Mouse (Mus musculus) intestine, embryonic 15.5 days (tissue): ENCODE data around the gene Ciita. TPM values are rescaled to one million over a fixed set of nuclear protein-coding genes. Genes with fewer than 3 reads are reported as not detected.

Experiments
- ATAC-seq: fragments of 200-750 bp; cut with Nextera tagmentation; 2 replicates; pipeline ENCODE4 v1.8.0; 2017; ENCODE audit warnings: moderate TSS enrichment, moderate library complexity
- H3K27ac ChIP-seq: fragments of 300-500 bp; sonication (generic); 2 replicates; pipeline ENCODE4 v1.5.1; 2015; ENCODE audit warnings: mild to moderate bottlenecking, inconsistent platforms
- H3K27me3 ChIP-seq: fragments of 300-500 bp; sonication (generic); replicated peaks from 2 replicates; pipeline ENCODE4 v1.6.1; 2015; ENCODE audit warnings: inconsistent platforms
- H3K36me3 ChIP-seq: fragments of 300-500 bp; sonication (generic); 2 replicates; pipeline ENCODE4 v1.6.1; 2015; ENCODE audit warnings: inconsistent platforms
- H3K4me1 ChIP-seq: fragments of 300-500 bp; sonication (generic); replicated peaks from 2 replicates; pipeline ENCODE4 v1.6.1; 2015; ENCODE audit warnings: inconsistent platforms
- H3K4me2 ChIP-seq: fragments of 300-500 bp; sonication (generic); replicated peaks from 2 replicates; pipeline ENCODE4 v1.6.1; 2015; ENCODE audit warnings: mild to moderate bottlenecking, inconsistent platforms
- H3K4me3 ChIP-seq: fragments of 300-500 bp; sonication (generic); replicated peaks from 2 replicates; pipeline ENCODE4 v1.5.1; 2015; ENCODE audit warnings: inconsistent platforms
- H3K9ac ChIP-seq: fragments of 300-500 bp; sonication (generic); 2 replicates; pipeline ENCODE4 v1.6.1; 2015; ENCODE audit warnings: inconsistent platforms
- H3K9me3 ChIP-seq: fragments of 300-500 bp; sonication (generic); 2 replicates; pipeline ENCODE4 v1.6.1; 2016; ENCODE audit warnings: inconsistent platforms
- WGBS: fragments of 180-500 bp; shearing (Covaris S2); methylation state at CpG from one replicate; pipeline ENCODE4 v1.1.7; 2015; 5-methylcytosine and 5-hydroxymethylcytosine counted together
- polyA plus RNA-seq: library from polyadenylated mRNA; unstranded; fragments of >200 nt; fragmentation: Nextera tagmentation; extraction: Ambion mirVana; gene quantifications from 2 replicates; pipeline ENCODE4 v1.2.1, GENCODE M21; 2015

The Ciita gene
- 0.37 and 0.41 TPM in 2 replicates for polyA plus RNA-seq

- H3K9me3 ChIP-seq = no peaks in the 10 kb centered on the region
- H3K9ac ChIP-seq = no peak within 1 kb of the TSS
- no peak within 1 kb of the TSS for H3K4me3 ChIP-seq
- no peak within 1 kb of the TSS for H3K4me2 ChIP-seq
- no peak within 1 kb of the TSS for H3K27ac ChIP-seq
- no peaks in the 10 kb centered on the region for H3K27me3 ChIP-seq
- WGBS = 80% methylated on average over 5 of the region's 5 CpGs
- no peaks in the 10 kb centered on the region for H3K4me1 ChIP-seq
- no peak for ATAC-seq
- H3K36me3 ChIP-seq = no peaks in the 10 kb centered on the region
Observed at GRCm38 (mm10) chr16:10479857-10480256, at the start of gene Ciita. Gene Ciita, plus strand, starts transcription at chr16:10480059.

DNA sequence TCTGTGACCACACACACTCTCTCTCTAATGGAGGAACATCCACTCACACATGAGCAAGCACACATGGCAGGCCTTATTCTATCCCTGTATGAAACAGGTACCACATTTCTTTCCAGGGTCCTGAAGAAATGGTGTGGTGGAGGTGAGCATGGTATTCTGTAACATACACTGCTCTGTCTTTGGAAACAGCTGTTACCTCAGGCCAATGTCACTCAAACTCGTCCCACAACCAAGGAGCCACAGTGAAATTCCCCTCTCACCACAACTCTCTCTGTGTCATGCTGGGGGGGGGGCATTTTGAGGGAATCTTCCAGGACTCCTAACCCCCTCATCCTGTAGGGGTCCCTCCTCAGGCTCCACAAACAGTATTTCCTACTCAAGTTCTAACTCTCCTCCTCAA lies 47.9 kb upstream of the Ciita start:
- no peak overlapping the region for H3K9ac ChIP-seq
- 83% methylated on average over 1 of the region's 1 CpGs for WGBS
- no peak overlapping the region for H3K4me2 ChIP-seq
- H3K9me3 ChIP-seq = no peaks in the 10 kb centered on the region
- H3K27ac ChIP-seq = no peak overlapping the region
- ATAC-seq = no peak
- H3K4me1 ChIP-seq = no peaks in the 10 kb centered on the region
- no peak overlapping the region for H3K4me3 ChIP-seq
- H3K27me3 ChIP-seq = no peaks in the 10 kb centered on the region
- no peaks in the 10 kb centered on the region for H3K36me3 ChIP-seq

GRCm38 (mm10) chr16:10432387-10432786 lies 47.5 kb upstream of the Ciita start:
- no peak overlapping the region for H3K27ac ChIP-seq
- H3K4me2 ChIP-seq = no peak overlapping the region
- no peaks in the 10 kb centered on the region for H3K9me3 ChIP-seq
- no peaks in the 10 kb centered on the region for H3K4me1 ChIP-seq
- H3K36me3 ChIP-seq = no peaks in the 10 kb centered on the region
- WGBS = 79% methylated on average over 4 of the region's 4 CpGs
- no peak overlapping the region for H3K9ac ChIP-seq
- no peak overlapping the region for H3K4me3 ChIP-seq
- no peaks in the 10 kb centered on the region for H3K27me3 ChIP-seq
- ATAC-seq = no peak

DNA sequence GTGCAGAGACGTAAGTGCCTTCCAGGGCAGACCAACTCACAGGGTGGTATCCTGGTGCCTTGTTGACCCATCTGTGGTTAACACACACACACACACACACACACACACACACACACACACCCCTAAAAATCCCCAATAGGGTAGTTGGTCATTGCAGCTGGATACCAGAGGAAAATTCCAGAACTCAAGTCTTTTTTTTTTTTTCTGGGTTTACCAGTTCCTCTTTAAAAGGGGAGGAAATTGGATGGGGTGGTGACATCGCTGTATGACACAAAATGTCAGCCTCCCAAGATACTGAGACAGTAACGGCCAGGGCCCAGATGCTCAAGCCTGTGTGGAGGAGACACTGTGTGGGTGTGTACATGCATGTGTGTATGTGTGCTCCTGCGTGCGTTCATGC lies 46.5 kb upstream of the Ciita start:
- Histone ChIP-seq H3K36me3 (no peaks in the 10 kb centered on the region), H3K27me3 (no peaks in the 10 kb centered on the region), H3K9ac (no peak overlapping the region), H3K4me1 (no peaks in the 10 kb centered on the region), H3K9me3 (no peaks in the 10 kb centered on the region), H3K27ac (no peak overlapping the region), H3K4me2 (no peak overlapping the region), H3K4me3 (no peak overlapping the region)
- WGBS = 86% methylated on average over 5 of the region's 5 CpGs
- ATAC-seq = no peak

GRCm38 (mm10) chr16:10436166-10436565 lies 43.7 kb upstream of the Ciita start:
- H3K27me3 ChIP-seq = no peaks in the 10 kb centered on the region
- 76% methylated on average over 6 of the region's 6 CpGs for WGBS

GRCm38 (mm10) chr16:10438055-10438454 lies 41.8 kb upstream of the Ciita start:
- Histone ChIP-seq H3K36me3 (no peaks in the 10 kb centered on the region), H3K9ac (no peak overlapping the region), H3K27ac (no peak overlapping the region), H3K4me3 (no peak overlapping the region), H3K27me3 (no peaks in the 10 kb centered on the region), H3K4me2 (no peak overlapping the region), H3K4me1 (no peaks in the 10 kb centered on the region), H3K9me3 (no peaks in the 10 kb centered on the region)
- ATAC-seq = no peak
- 83% methylated on average over 5 of the region's 5 CpGs for WGBS

More at GRCm38 (mm10) chr16:10436166-10436565, 43.7 kb upstream of the Ciita start:
- Histone ChIP-seq H3K9ac (no peak overlapping the region), H3K4me2 (no peak overlapping the region), H3K9me3 (no peaks in the 10 kb centered on the region), H3K4me3 (no peak overlapping the region), H3K36me3 (no peaks in the 10 kb centered on the region), H3K4me1 (no peaks in the 10 kb centered on the region), H3K27ac (no peak overlapping the region)
- peak; percentile 81 for ATAC-seq

DNA sequence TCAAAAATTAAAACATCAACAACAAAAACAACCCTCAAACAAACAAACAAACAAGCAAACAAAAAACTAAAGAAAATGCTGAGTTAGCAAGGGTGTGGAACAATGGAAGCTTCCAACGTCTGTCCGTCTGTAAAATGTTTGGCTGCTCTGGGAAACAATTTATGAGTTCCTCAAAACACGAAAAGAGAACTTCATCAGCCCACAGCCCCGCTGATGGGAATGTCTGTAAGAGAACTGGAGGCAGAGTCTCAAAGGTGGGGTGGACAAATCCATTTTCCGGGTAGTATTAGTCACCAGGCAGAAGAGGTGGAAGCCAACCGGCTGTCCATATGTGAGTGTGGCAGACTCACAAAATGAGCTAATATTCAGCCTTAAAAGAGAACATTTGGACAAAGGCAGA lies 38.5 kb upstream of the Ciita start:
- no peak overlapping the region for H3K9ac ChIP-seq
- H3K36me3 ChIP-seq = no peaks in the 10 kb centered on the region
- H3K27me3 ChIP-seq = no peaks in the 10 kb centered on the region
- no peaks in the 10 kb centered on the region for H3K9me3 ChIP-seq
- no peak for ATAC-seq
- peaks cover 2% of the 10 kb centered on the region for H3K4me1 ChIP-seq
- no peak overlapping the region for H3K4me2 ChIP-seq
- no peak overlapping the region for H3K27ac ChIP-seq
- 87% methylated on average over 6 of the region's 6 CpGs for WGBS
- H3K4me3 ChIP-seq = no peak overlapping the region

GRCm38 (mm10) chr16:10441761-10442160 lies 38.1 kb upstream of the Ciita start:
- H3K9ac ChIP-seq = no peak overlapping the region
- H3K4me2 ChIP-seq = no peak overlapping the region
- H3K36me3 ChIP-seq = no peaks in the 10 kb centered on the region
- no peaks in the 10 kb centered on the region for H3K9me3 ChIP-seq
- H3K27me3 ChIP-seq = no peaks in the 10 kb centered on the region
- peaks cover 6% of the 10 kb centered on the region for H3K4me1 ChIP-seq
- H3K27ac ChIP-seq = no peak overlapping the region
- WGBS = 87% methylated on average over 4 of the region's 4 CpGs
- ATAC-seq = no peak
- no peak overlapping the region for H3K4me3 ChIP-seq

GRCm38 (mm10) chr16:10443723-10444122 lies 36.1 kb upstream of the Ciita start:
- Histone ChIP-seq H3K4me3 (no peak overlapping the region), H3K4me1 (peaks cover 14% of the 10 kb centered on the region), H3K27me3 (no peaks in the 10 kb centered on the region), H3K4me2 (no peak overlapping the region), H3K36me3 (no peaks in the 10 kb centered on the region), H3K9ac (no peak overlapping the region), H3K9me3 (no peaks in the 10 kb centered on the region), H3K27ac (no peak overlapping the region)
- no peak for ATAC-seq

GRCm38 (mm10) chr16:10446573-10447263 lies 33.1 kb upstream of the Ciita start:
- Histone ChIP-seq H3K4me3 (peak overlapping the region; percentile 38), H3K36me3 (no peaks in the 10 kb centered on the region), H3K4me2 (peak overlapping the region; percentile 63), H3K9me3 (no peaks in the 10 kb centered on the region), H3K4me1 (peaks cover 15% of the 10 kb centered on the region), H3K27me3 (no peaks in the 10 kb centered on the region), H3K27ac (peak overlapping the region; percentile 13; the same call in 1 of the 2 replicates), H3K9ac (peak overlapping the region; percentile 37)
- 23% methylated on average over 13 of the region's 13 CpGs for WGBS
- peak; percentile 65 for ATAC-seq

- peak within 1 kb of the TSS; percentile 13; the same call in 1 of the 2 replicates for H3K27ac ChIP-seq
- H3K4me1 ChIP-seq = peaks cover 17% of the 10 kb centered on the region
- ATAC-seq = peak; percentile 89
- H3K9me3 ChIP-seq = no peaks in the 10 kb centered on the region
- WGBS = 5% methylated on average over 12 of the region's 12 CpGs
- peak within 1 kb of the TSS; percentile 37 for H3K9ac ChIP-seq
- peak within 1 kb of the TSS; percentile 63 for H3K4me2 ChIP-seq
- H3K27me3 ChIP-seq = no peaks in the 10 kb centered on the region
- peak within 1 kb of the TSS; percentile 38 for H3K4me3 ChIP-seq
- no peaks in the 10 kb centered on the region for H3K36me3 ChIP-seq
Observed at GRCm38 (mm10) chr16:10447264-10447594, 32.6 kb upstream of the Ciita start, which contains the start of gene Tvp23a. Gene Tvp23a, minus strand, starts transcription at chr16:10447362.

- Histone ChIP-seq H3K27me3 (no peaks in the 10 kb centered on the region), H3K4me2 (peak overlapping the region; percentile 63), H3K27ac (no peak overlapping the region), H3K9ac (peak overlapping the region; percentile 21; the same call in 1 of the 2 replicates), H3K4me3 (peak overlapping the region; percentile 38), H3K36me3 (no peaks in the 10 kb centered on the region), H3K4me1 (peaks cover 22% of the 10 kb centered on the region), H3K9me3 (no peaks in the 10 kb centered on the region)
- WGBS = 71% methylated on average over 2 of the region's 2 CpGs
- ATAC-seq = 0 out of 2 replicates have a peak, but pooled peaks have one; percentile 6
Observed at GRCm38 (mm10) chr16:10447781-10448180, 32.1 kb upstream of the Ciita start.

- Histone ChIP-seq H3K27ac (no peak overlapping the region), H3K36me3 (no peaks in the 10 kb centered on the region), H3K4me3 (no peak overlapping the region), H3K9ac (no peak overlapping the region), H3K9me3 (no peaks in the 10 kb centered on the region), H3K27me3 (no peaks in the 10 kb centered on the region), H3K4me2 (no peak overlapping the region), H3K4me1 (peaks cover 26% of the 10 kb centered on the region)
- no peak for ATAC-seq
- 80% methylated on average over 9 of the region's 9 CpGs for WGBS
Observed at GRCm38 (mm10) chr16:10448931-10449330, 30.9 kb upstream of the Ciita start.
